ENCODE assay signal across 20 mouse cellular contexts in the genomic region with DNA sequence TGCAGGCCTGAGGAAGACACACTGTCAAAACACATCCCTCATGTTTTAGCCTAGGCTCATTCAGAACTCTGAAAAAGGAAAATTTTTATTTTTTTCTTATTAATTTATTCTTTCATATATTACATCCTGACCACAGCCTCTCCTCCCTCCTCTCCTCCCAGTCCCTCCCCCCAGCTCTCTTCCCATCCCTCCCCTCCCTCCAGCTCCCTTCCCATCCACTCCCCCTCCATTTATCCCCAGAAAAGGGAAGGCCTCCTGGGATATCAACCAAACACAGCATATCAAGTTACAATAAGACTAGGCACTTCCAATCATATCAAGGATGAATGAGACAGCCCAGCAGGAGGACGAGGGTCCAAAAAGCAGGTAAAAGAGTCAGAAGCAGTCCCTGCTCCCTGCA.
DNase-seq lines count a peak whose midpoint lies in the region; ATAC-seq lines count a peak whose summit lies in the region.
"Had no signal": no experiment of that assay in that cellular context is flagged by ENCODE, and none has a peak within 500 bp of the region (broad histone marks: within the 10 kb centered on the region; RNA-seq: fewer than 3 reads in every experiment).

No protein-coding gene starts in this region.

- H3K9ac ChIP-seq in embryonic facial prominence, embryonic 11.5 days (replicated peaks; ENCODE audit: low read length), result no peak overlapping the region
- H3K9ac ChIP-seq in midbrain, embryonic 13.5 days (replicated peaks), result no peak overlapping the region
- no peak overlapping the region for H3K9ac ChIP-seq in midbrain, embryonic 11.5 days (ENCODE audit: low read length)
- no peak overlapping the region for H3K9ac ChIP-seq in hindbrain, embryonic 14.5 days
- H3K9ac ChIP-seq in neural tube, embryonic 14.5 days (replicated peaks; ENCODE audit: low read depth, low read length), result no peak overlapping the region
- H3K9ac ChIP-seq in liver, embryonic 12.5 days, result no peak overlapping the region
- H3K9ac ChIP-seq: heart, embryonic 12.5 days; neural tube, embryonic 12.5 days had no signal

- WGBS in embryonic facial prominence, embryonic 11.5 days, result 34% methylated on average over 1 of the region's 1 CpGs
- WGBS in embryonic facial prominence, embryonic 10.5 days, result 31% methylated on average over 1 of the region's 1 CpGs
- 32% methylated on average over 1 of the region's 1 CpGs for WGBS in midbrain, embryonic 13.5 days
- 56% methylated on average over 1 of the region's 1 CpGs for WGBS in midbrain, embryonic 11.5 days
- WGBS in hindbrain, embryonic 14.5 days, result 38% methylated on average over 1 of the region's 1 CpGs
- 52% methylated on average over 1 of the region's 1 CpGs for WGBS in neural tube, embryonic 14.5 days
- WGBS in liver, embryonic 12.5 days (ENCODE audit: insufficient replicate concordance), result 43% methylated on average over 1 of the region's 1 CpGs

- no peaks in the 10 kb centered on the region for H3K27me3 ChIP-seq in embryonic facial prominence, embryonic 11.5 days (ENCODE audit: control insufficient read depth, insufficient read depth, low read length)
- H3K27me3 ChIP-seq in embryonic facial prominence, embryonic 10.5 days (replicated peaks; ENCODE audit: low read depth, poor library complexity, severe bottlenecking), result no peaks in the 10 kb centered on the region
- no peaks in the 10 kb centered on the region for H3K27me3 ChIP-seq in midbrain, embryonic 13.5 days
- H3K27me3 ChIP-seq in midbrain, embryonic 11.5 days (ENCODE audit: control insufficient read depth, insufficient read depth, low read length), result no peaks in the 10 kb centered on the region
- no peaks in the 10 kb centered on the region for H3K27me3 ChIP-seq in hindbrain, embryonic 14.5 days (ENCODE audit: control insufficient read depth, insufficient read depth, low read length)
- no peaks in the 10 kb centered on the region for H3K27me3 ChIP-seq in neural tube, embryonic 14.5 days (ENCODE audit: control insufficient read depth, insufficient read depth, low read length)
- H3K27me3 ChIP-seq in liver, embryonic 12.5 days (replicated peaks), result no peaks in the 10 kb centered on the region
- H3K27me3 ChIP-seq: heart, embryonic 12.5 days; neural tube, embryonic 12.5 days had no signal

- no peaks in the 10 kb centered on the region for H3K36me3 ChIP-seq in embryonic facial prominence, embryonic 11.5 days (replicated peaks; ENCODE audit: control insufficient read depth, insufficient read depth, low read depth, low read length)
- H3K36me3 ChIP-seq in embryonic facial prominence, embryonic 10.5 days (replicated peaks), result no peaks in the 10 kb centered on the region
- peaks cover 7% of the 10 kb centered on the region; the same call in 1 of the 2 replicates for H3K36me3 ChIP-seq in midbrain, embryonic 13.5 days
- no peaks in the 10 kb centered on the region for H3K36me3 ChIP-seq in midbrain, embryonic 11.5 days (ENCODE audit: control insufficient read depth, insufficient read depth, low read length)
- peaks cover 8% of the 10 kb centered on the region; the same call in 1 of the 2 replicates for H3K36me3 ChIP-seq in hindbrain, embryonic 14.5 days (replicated peaks; ENCODE audit: control insufficient read depth, insufficient read depth)
- H3K36me3 ChIP-seq in neural tube, embryonic 14.5 days (ENCODE audit: control insufficient read depth, insufficient read depth, low read length), result no peaks in the 10 kb centered on the region
- H3K36me3 ChIP-seq in liver, embryonic 12.5 days, result no peaks in the 10 kb centered on the region
- H3K36me3 ChIP-seq: G1E; heart, embryonic 12.5 days; neural tube, embryonic 12.5 days had no signal

- H3K9me3 ChIP-seq in embryonic facial prominence, embryonic 11.5 days (replicated peaks; ENCODE audit: control insufficient read depth, low read length), result no peaks in the 10 kb centered on the region
- H3K9me3 ChIP-seq in embryonic facial prominence, embryonic 10.5 days, result no peaks in the 10 kb centered on the region
- H3K9me3 ChIP-seq in midbrain, embryonic 13.5 days, result no peaks in the 10 kb centered on the region
- H3K9me3 ChIP-seq in midbrain, embryonic 11.5 days (ENCODE audit: control insufficient read depth, low read length), result no peaks in the 10 kb centered on the region
- H3K9me3 ChIP-seq in hindbrain, embryonic 14.5 days (ENCODE audit: control insufficient read depth, low read length), result no peaks in the 10 kb centered on the region
- no peaks in the 10 kb centered on the region for H3K9me3 ChIP-seq in neural tube, embryonic 14.5 days (ENCODE audit: control insufficient read depth, low read length)
- no peaks in the 10 kb centered on the region for H3K9me3 ChIP-seq in liver, embryonic 12.5 days (replicated peaks)
- H3K9me3 ChIP-seq: heart, embryonic 12.5 days; neural tube, embryonic 12.5 days had no signal

- no peak overlapping the region for H3K4me2 ChIP-seq in embryonic facial prominence, embryonic 11.5 days (ENCODE audit: low read depth, low read length)
- no peak overlapping the region for H3K4me2 ChIP-seq in midbrain, embryonic 13.5 days (replicated peaks)
- no peak overlapping the region for H3K4me2 ChIP-seq in midbrain, embryonic 11.5 days
- H3K4me2 ChIP-seq in hindbrain, embryonic 14.5 days (replicated peaks), result no peak overlapping the region
- no peak overlapping the region for H3K4me2 ChIP-seq in neural tube, embryonic 14.5 days (ENCODE audit: low read depth, low read length)
- no peak overlapping the region for H3K4me2 ChIP-seq in liver, embryonic 12.5 days
- H3K4me2 ChIP-seq: heart, embryonic 12.5 days; neural tube, embryonic 12.5 days had no signal

- 0 out of 2 replicates have a peak overlapping the region, but pooled peaks have one; percentile 20 for H3K27ac ChIP-seq in embryonic facial prominence, embryonic 11.5 days (replicated peaks; ENCODE audit: low read depth, low read length)
- H3K27ac ChIP-seq in embryonic facial prominence, embryonic 10.5 days (replicated peaks), result no peak overlapping the region
- peak overlapping the region; percentile 58; the same call in 1 of the 2 replicates for H3K27ac ChIP-seq in midbrain, embryonic 13.5 days
- no peak overlapping the region for H3K27ac ChIP-seq in midbrain, embryonic 11.5 days (ENCODE audit: low read depth, low read length)
- H3K27ac ChIP-seq in hindbrain, embryonic 14.5 days, result peak overlapping the region; percentile 58; the same call in 1 of the 2 replicates
- H3K27ac ChIP-seq in neural tube, embryonic 14.5 days (ENCODE audit: low read depth, low read length), result 0 out of 2 replicates have a peak overlapping the region, but pooled peaks have one; percentile 10
- H3K27ac ChIP-seq in liver, embryonic 12.5 days, result no peak overlapping the region
- H3K27ac ChIP-seq: gastrocnemius, adult 2 months; neural tube, embryonic 12.5 days had no signal

- no peak overlapping the region for H3K4me3 ChIP-seq in embryonic facial prominence, embryonic 11.5 days (ENCODE audit: low read depth, low read length)
- H3K4me3 ChIP-seq in embryonic facial prominence, embryonic 10.5 days, result no peak overlapping the region
- no peak overlapping the region for H3K4me3 ChIP-seq in midbrain, embryonic 13.5 days (replicated peaks)
- H3K4me3 ChIP-seq in midbrain, embryonic 11.5 days (ENCODE audit: low read depth, low read length), result no peak overlapping the region
- no peak overlapping the region for H3K4me3 ChIP-seq in hindbrain, embryonic 14.5 days (replicated peaks; ENCODE audit: low read length)
- no peak overlapping the region for H3K4me3 ChIP-seq in neural tube, embryonic 14.5 days (ENCODE audit: low read depth, low read length)
- H3K4me3 ChIP-seq in liver, embryonic 12.5 days, result no peak overlapping the region
- H3K4me3 ChIP-seq: gastrocnemius, adult 2 months; heart, embryonic 12.5 days; neural tube, embryonic 12.5 days had no signal

- H3K4me1 ChIP-seq in embryonic facial prominence, embryonic 11.5 days (ENCODE audit: control insufficient read depth, insufficient read depth, low read length), result no peaks in the 10 kb centered on the region; the same call in 1 of the 2 replicates
- H3K4me1 ChIP-seq in embryonic facial prominence, embryonic 10.5 days, result peaks cover 10% of the 10 kb centered on the region
- H3K4me1 ChIP-seq in midbrain, embryonic 13.5 days (replicated peaks), result peaks cover 29% of the 10 kb centered on the region
- H3K4me1 ChIP-seq in midbrain, embryonic 11.5 days (ENCODE audit: control insufficient read depth, insufficient read depth, low read length), result no peaks in the 10 kb centered on the region
- peaks cover 35% of the 10 kb centered on the region for H3K4me1 ChIP-seq in hindbrain, embryonic 14.5 days (replicated peaks; ENCODE audit: control insufficient read depth, insufficient read depth, low read length)
- peaks cover 18% of the 10 kb centered on the region for H3K4me1 ChIP-seq in neural tube, embryonic 14.5 days (ENCODE audit: control insufficient read depth, insufficient read depth, low read length)
- no peaks in the 10 kb centered on the region for H3K4me1 ChIP-seq in liver, embryonic 12.5 days
- H3K4me1 ChIP-seq: heart, embryonic 12.5 days had no signal

- peak; percentile 29; the same call in 1 of the 2 replicates for ATAC-seq in embryonic facial prominence, embryonic 11.5 days (replicated peaks; ENCODE audit: insufficient number of reproducible peaks, low FRiP score, low TSS enrichment, low read depth)
- ATAC-seq in midbrain, embryonic 13.5 days, result peak; percentile 60; the same call in 1 of the 2 replicates
- ATAC-seq in midbrain, embryonic 11.5 days (ENCODE audit: low FRiP score), result no peak; the same call in 1 of the 2 replicates
- ATAC-seq in hindbrain, embryonic 14.5 days (ENCODE audit: low FRiP score), result no peak
- ATAC-seq in neural tube, embryonic 14.5 days (ENCODE audit: low read depth), result no peak
- ATAC-seq in liver, embryonic 12.5 days, result no peak
- ATAC-seq: inflammation-experienced regulatory T-cells, adult 6 months had no signal

- no peak for DNase-seq in embryonic facial prominence, embryonic 11.5 days (ENCODE audit: low spot score)
- no peak for DNase-seq in embryonic facial prominence, embryonic 10.5 days (ENCODE audit: low spot score)
- DNase-seq in midbrain, embryonic 11.5 days (ENCODE audit: low spot score, missing footprints), result no peak
- no peak for DNase-seq in hindbrain, embryonic 14.5 days (ENCODE audit: low spot score)
- DNase-seq in thymus, postnatal 0 days (ENCODE audit: low spot score), result no peak
- DNase-seq: adrenal gland, postnatal 14 days; cerebellum, adult 11 months; gastrocnemius, adult 2 months; heart, postnatal 14 days; kidney, adult 2 months; kidney, postnatal 14 days; lung, adult 18-20 months; spleen, adult 18-20 months had no signal

Comparison
In these comparisons a context has a peak if more than half of its experiments do, and no peak if none do; other contexts are left out.
1. ATAC-seq: peak in embryonic facial prominence, embryonic 11.5 days (single experiment) and midbrain, embryonic 13.5 days (single experiment); none in midbrain, embryonic 11.5 days (single experiment), hindbrain, embryonic 14.5 days (single experiment), neural tube, embryonic 14.5 days (single experiment) and liver, embryonic 12.5 days (single experiment).
2. H3K27ac ChIP-seq: peak in embryonic facial prominence, embryonic 11.5 days (single experiment), midbrain, embryonic 13.5 days (single experiment), hindbrain, embryonic 14.5 days (single experiment) and neural tube, embryonic 14.5 days (single experiment); none in embryonic facial prominence, embryonic 10.5 days (single experiment), midbrain, embryonic 11.5 days (single experiment) and liver, embryonic 12.5 days (single experiment).